ENCODE assay signal across 21 mouse cellular contexts in the genomic region with DNA sequence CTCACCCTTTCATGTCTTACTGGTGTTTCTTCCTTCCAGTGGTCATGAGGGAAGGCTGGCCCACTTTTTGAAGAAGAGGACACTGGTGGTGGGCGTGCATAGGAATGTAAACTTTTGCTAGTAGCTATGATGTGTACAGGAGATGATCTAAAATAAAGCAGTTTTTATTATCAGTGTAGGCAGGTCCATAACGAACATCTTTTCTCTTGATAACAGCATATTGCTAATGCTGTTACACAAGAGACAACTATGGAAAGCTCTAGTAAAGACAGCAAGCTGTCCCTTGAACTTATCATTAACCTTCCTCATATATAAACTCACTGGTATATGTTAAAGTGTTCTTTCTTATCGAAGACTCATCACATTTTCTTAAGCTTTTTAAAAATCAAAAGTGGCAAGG.
"Had no signal": no experiment of that assay in that cellular context is flagged by ENCODE, and none has a peak within 500 bp of the region (broad histone marks: within the 10 kb centered on the region; RNA-seq: fewer than 3 reads in every experiment).

No protein-coding gene starts in this region.

- DNase-seq: kidney, adult 11 months; kidney, adult 8-10 months; kidney, postnatal 10 days; kidney, postnatal 4 days; lung, embryonic 14.5 days; right cerebral cortex, adult 18-20 months; right cerebral cortex, postnatal 14 days; right cerebral cortex, postnatal 4 days; thymus, adult 2 months; thymus, postnatal 14 days; thymus, postnatal 4 days had no signal

- H3K4me2 ChIP-seq: intestine, embryonic 15.5 days; kidney, embryonic 15.5 days; limb, embryonic 13.5 days; lung, embryonic 14.5 days; midbrain, embryonic 12.5 days; midbrain, embryonic 15.5 days; neural tube, embryonic 12.5 days; neural tube, embryonic 15.5 days had no signal

- H3K4me1 ChIP-seq: intestine, embryonic 15.5 days; kidney, embryonic 15.5 days; midbrain, embryonic 12.5 days; midbrain, embryonic 15.5 days; neural tube, embryonic 12.5 days; neural tube, embryonic 15.5 days had no signal

- H3K9ac ChIP-seq: intestine, embryonic 15.5 days; kidney, embryonic 15.5 days; limb, embryonic 13.5 days; lung, embryonic 14.5 days; midbrain, embryonic 12.5 days; midbrain, embryonic 15.5 days; neural tube, embryonic 12.5 days; neural tube, embryonic 15.5 days had no signal

- H3K27ac ChIP-seq: intestine, embryonic 15.5 days; kidney, embryonic 15.5 days; limb, embryonic 10.5 days; limb, embryonic 13.5 days; midbrain, embryonic 12.5 days; midbrain, embryonic 15.5 days; neural tube, embryonic 12.5 days; neural tube, embryonic 15.5 days; stomach, postnatal 0 days had no signal

- ATAC-seq: intestine, embryonic 15.5 days; lung, postnatal 0 days; midbrain, embryonic 15.5 days had no signal

- H3K27me3 ChIP-seq: intestine, embryonic 15.5 days; kidney, embryonic 15.5 days; limb, embryonic 13.5 days; midbrain, embryonic 12.5 days; midbrain, embryonic 15.5 days; neural tube, embryonic 12.5 days; neural tube, embryonic 15.5 days had no signal

- H3K4me3 ChIP-seq: intestine, embryonic 15.5 days; kidney, embryonic 15.5 days; limb, embryonic 10.5 days; limb, embryonic 13.5 days; midbrain, embryonic 12.5 days; midbrain, embryonic 15.5 days; neural tube, embryonic 12.5 days; neural tube, embryonic 15.5 days had no signal

- H3K9me3 ChIP-seq: intestine, embryonic 15.5 days; kidney, embryonic 15.5 days; limb, embryonic 10.5 days; limb, embryonic 13.5 days; midbrain, embryonic 12.5 days; midbrain, embryonic 15.5 days; neural tube, embryonic 12.5 days; neural tube, embryonic 15.5 days had no signal
